In genomic region chr9:114639839-114640646, GRCm38 (mm10) we compare ENCODE assay signal across 8 mouse cellular contexts. TPM values are rescaled to one million over a fixed set of nuclear protein-coding genes. Genes with fewer than 3 reads are reported as not detected.
A peak's percentile ranks its signal among the peaks of the same experiment; 100 is the strongest.
DNase-seq lines count a peak whose midpoint lies in the region; ATAC-seq lines count a peak whose summit lies in the region.

Gene Cnot10 (minus strand): TSS chr9:114640184.

- 4% methylated on average over 51 of the region's 51 CpGs for WGBS in forebrain, embryonic 14.5 days
- WGBS in neural tube, embryonic 15.5 days = 4% methylated on average over 51 of the region's 51 CpGs

- H3K4me2 ChIP-seq in forebrain, embryonic 14.5 days (ENCODE audit: low read length) = peak within 1 kb of the TSS; percentile 89
- peak within 1 kb of the TSS; percentile 94 for H3K4me2 ChIP-seq in neural tube, embryonic 15.5 days

- H3K27me3 ChIP-seq in forebrain, embryonic 14.5 days (replicated peaks; ENCODE audit: control insufficient read depth, insufficient read depth, low read length) = no peaks in the 10 kb centered on the region; the same call in 1 of the 2 replicates
- peaks cover 27% of the 10 kb centered on the region for H3K27me3 ChIP-seq in neural tube, embryonic 15.5 days (replicated peaks)

- ATAC-seq in forebrain, embryonic 14.5 days = peak; percentile 98
- peak; percentile 97 for ATAC-seq in neural tube, embryonic 15.5 days (ENCODE audit: low FRiP score)

- peak within 1 kb of the TSS; percentile 79 for H3K4me3 ChIP-seq in forebrain, embryonic 14.5 days (ENCODE audit: low read depth, low read length)
- H3K4me3 ChIP-seq in neural tube, embryonic 15.5 days (replicated peaks) = peak within 1 kb of the TSS; percentile 100

- no peaks in the 10 kb centered on the region for H3K9me3 ChIP-seq in forebrain, embryonic 14.5 days (replicated peaks; ENCODE audit: control insufficient read depth, low read length)
- no peaks in the 10 kb centered on the region for H3K9me3 ChIP-seq in neural tube, embryonic 15.5 days (replicated peaks)

- peaks cover 10% of the 10 kb centered on the region for H3K4me1 ChIP-seq in forebrain, embryonic 14.5 days (ENCODE audit: control insufficient read depth, insufficient read depth, low read length)
- peaks cover 32% of the 10 kb centered on the region for H3K4me1 ChIP-seq in neural tube, embryonic 15.5 days

- peak within 1 kb of the TSS; percentile 82 for H3K27ac ChIP-seq in forebrain, embryonic 14.5 days (ENCODE audit: low read depth, low read length)
- H3K27ac ChIP-seq in neural tube, embryonic 15.5 days (replicated peaks) = peak within 1 kb of the TSS; percentile 89

- intact Hi-C loops in heart, postnatal 14 days (cut with DNase I) = no loop called here

- H3K36me3 ChIP-seq in forebrain, embryonic 14.5 days (ENCODE audit: control insufficient read depth, insufficient read depth, low read length) = 0 out of 2 replicates have a peak, but pooled peaks cover 3% of the 10 kb centered on the region
- no peaks in the 10 kb centered on the region; the same call in 1 of the 2 replicates for H3K36me3 ChIP-seq in neural tube, embryonic 15.5 days

- peak; percentile 99 for DNase-seq in ES-CJ7 (ENCODE audit: low read depth, low spot score)
- peak; percentile 96 for DNase-seq in cerebellum, adult 11 months
- peak; percentile 98 for DNase-seq in forebrain, embryonic 14.5 days (ENCODE audit: low spot score)
- DNase-seq in heart, postnatal 14 days = peak; percentile 99 to 100
- DNase-seq in layer of hippocampus, adult 11-12 months (ENCODE audit: low spot score) = peak; percentile 98
- DNase-seq in lung, adult 18-20 months = peak; percentile 97 to 98
- peak; percentile 97 for DNase-seq in testis, postnatal 14 days (ENCODE audit: low spot score)

- H3K9ac ChIP-seq in forebrain, embryonic 14.5 days (ENCODE audit: low read length) = peak within 1 kb of the TSS; percentile 82
- peak within 1 kb of the TSS; percentile 68 for H3K9ac ChIP-seq in neural tube, embryonic 15.5 days (replicated peaks)

RNA-seq across cellular contexts. Expression of gene Cnot10, which starts in this region (rescaled TPM):
- polyA plus RNA-seq in forebrain, embryonic 14.5 days (2014; fragmentation: Nextera tagmentation; extraction: Ambion mirVana) = 54.6 and 55.1 TPM in 2 replicates
- 10 to 100 TPM; 22.5 to 25.5 TPM for total RNA-seq in heart, postnatal 14 days (2021)
- polyA plus RNA-seq in neural tube, embryonic 15.5 days (2015; fragmentation: Nextera tagmentation; extraction: Ambion mirVana) = 54.2 and 57.8 TPM in 2 replicates

Comparison
In these comparisons a context has a peak if more than half of its experiments do, and no peak if none do; other contexts are left out.
1. Peak in every context shown above with its lines: DNase-seq, ATAC-seq, H3K4me3 ChIP-seq and H3K27ac ChIP-seq.